Mouse (Mus musculus) limb, embryonic 14.5 days (tissue): Measurements from ENCODE around the gene Olig3. TPM values are rescaled to one million over a fixed set of nuclear protein-coding genes. Genes with fewer than 3 reads are reported as not detected.

Experiments used
- ATAC-seq: fragments of 200-750 bp; cut with Nextera tagmentation; 2 replicates; pipeline ENCODE4 v1.8.0; 2017; ENCODE audit warnings: low read depth, moderate number of reproducible peaks, moderate TSS enrichment; ENCODE audit not compliant: low FRiP score
- DNase-seq: peaks from one replicate; pipeline ENCODE4 v3.0.0-alpha.2; 2015; ENCODE audit warnings: low spot score
- H3K27ac ChIP-seq: fragments of 300-500 bp; sonication (generic); replicated peaks from 2 replicates; pipeline ENCODE4 v1.5.1; 2014; ENCODE audit warnings: low read depth, mild to moderate bottlenecking, low read length, moderate library complexity, mixed read lengths
- H3K27me3 ChIP-seq: fragments of 300-500 bp; sonication (generic); 2 replicates; pipeline ENCODE4 v1.6.1; 2014; ENCODE audit warnings: low read length, mixed read lengths; ENCODE audit not compliant: control insufficient read depth, insufficient read depth
- H3K36me3 ChIP-seq: fragments of 300-500 bp; sonication (generic); 2 replicates; pipeline ENCODE4 v1.6.1; 2014; ENCODE audit warnings: mild to moderate bottlenecking, low read length, moderate library complexity, mixed read lengths; ENCODE audit not compliant: control insufficient read depth, insufficient read depth
- H3K4me1 ChIP-seq: fragments of 300-500 bp; sonication (generic); 2 replicates; pipeline ENCODE4 v1.6.1; 2014; ENCODE audit warnings: antibody characterized with exemption, low read length, mixed read lengths; ENCODE audit not compliant: control insufficient read depth, insufficient read depth
- H3K4me2 ChIP-seq: fragments of 300-500 bp; sonication (generic); replicated peaks from 2 replicates; pipeline ENCODE4 v1.6.1; 2014; ENCODE audit warnings: low read depth, mild to moderate bottlenecking, low read length, moderate library complexity; ENCODE audit not compliant: severe bottlenecking
- H3K4me3 ChIP-seq: fragments of 300-500 bp; sonication (generic); replicated peaks from 2 replicates; pipeline ENCODE4 v1.5.1; 2014; ENCODE audit warnings: low read length
- H3K9ac ChIP-seq: fragments of 300-500 bp; sonication (generic); 2 replicates; pipeline ENCODE4 v1.6.1; 2014; ENCODE audit warnings: mild to moderate bottlenecking, low read depth, low read length, moderate library complexity; ENCODE audit not compliant: severe bottlenecking
- H3K9me3 ChIP-seq: fragments of 300-500 bp; sonication (generic); 2 replicates; pipeline ENCODE4 v1.6.1; 2016; ENCODE audit warnings: low read length; ENCODE audit not compliant: control insufficient read depth
- POLR2A ChIP-seq: fragments of 200-500 bp; IDR thresholded peaks from 2 replicates; pipeline ENCODE4 v1.8.0; 2012; ENCODE audit warnings: inconsistent platforms, mild to moderate bottlenecking, moderate library complexity, borderline replicate concordance; ENCODE audit not compliant: insufficient read depth, insufficient read length; ENCODE audit errors: extremely low read depth
- WGBS: fragments of 180-500 bp; shearing (Covaris S2); extraction: QIAGEN DNeasy Blood & Tissue Kit; methylation state at CpG from one replicate; pipeline ENCODE4 v1.1.7; 2014; 5-methylcytosine and 5-hydroxymethylcytosine counted together
- polyA plus RNA-seq, 2 experiments: library from polyadenylated mRNA; depleted of rRNA in 1 of 2; stranded (reverse) in 1 of 2; unstranded in 1 of 2; fragments of >200 nt; fragmentation: Nextera tagmentation in 1 of 2; extraction: Ambion mirVana in 1 of 2; gene quantifications; 2 replicates each; pipeline versions ENCODE4 v1.2.1 to v1.2.3; 2012 to 2014

Olig3 gene
- polyA plus RNA-seq, 2 experiments = not detected

GRCm38 (mm10) chr10:19329191-19329777 is 27.0 kb upstream of the Olig3 start:
- no peaks in the 10 kb centered on the region for H3K27me3 ChIP-seq
- 51% methylated on average over 3 of the region's 3 CpGs for WGBS
- H3K9ac ChIP-seq = no peak overlapping the region
- DNase-seq (no peak), ATAC-seq (no peak)
- no peaks in the 10 kb centered on the region for H3K36me3 ChIP-seq
- H3K4me2 ChIP-seq = no peak overlapping the region
- no peak overlapping the region for H3K27ac ChIP-seq
- H3K4me3 ChIP-seq = no peak overlapping the region
- no peaks in the 10 kb centered on the region for H3K4me1 ChIP-seq
- no peak for TF ChIP-seq POLR2A
- H3K9me3 ChIP-seq = no peaks in the 10 kb centered on the region

DNA sequence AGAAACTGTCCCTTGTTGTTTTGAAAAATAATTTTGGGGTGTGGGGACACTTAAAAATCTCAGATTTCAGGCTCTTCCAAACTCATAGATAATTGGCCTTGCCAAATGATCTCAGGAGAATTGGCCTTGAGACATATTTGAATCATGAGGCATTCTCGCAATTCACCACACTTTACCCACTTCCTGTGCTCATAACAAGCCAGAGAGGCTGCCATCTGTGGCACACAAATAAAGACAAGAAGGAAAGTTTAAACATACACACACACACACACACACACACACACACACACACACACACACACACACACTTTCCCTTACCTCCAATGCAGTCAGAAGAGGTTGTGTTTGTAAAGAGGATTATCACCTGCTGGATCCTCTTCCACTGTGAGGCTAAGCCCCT is 22.9 kb upstream of the Olig3 start:
- H3K4me3 ChIP-seq = no peak overlapping the region
- no peaks in the 10 kb centered on the region for H3K9me3 ChIP-seq
- no peaks in the 10 kb centered on the region for H3K36me3 ChIP-seq
- H3K27ac ChIP-seq = no peak overlapping the region
- H3K4me2 ChIP-seq = no peak overlapping the region
- ATAC-seq (no peak), DNase-seq (no peak)
- H3K9ac ChIP-seq = no peak overlapping the region
- no peak for TF ChIP-seq POLR2A
- no peaks in the 10 kb centered on the region for H3K27me3 ChIP-seq
- no peaks in the 10 kb centered on the region for H3K4me1 ChIP-seq
- WGBS = 70% methylated on average over 1 of the region's 1 CpGs

DNA sequence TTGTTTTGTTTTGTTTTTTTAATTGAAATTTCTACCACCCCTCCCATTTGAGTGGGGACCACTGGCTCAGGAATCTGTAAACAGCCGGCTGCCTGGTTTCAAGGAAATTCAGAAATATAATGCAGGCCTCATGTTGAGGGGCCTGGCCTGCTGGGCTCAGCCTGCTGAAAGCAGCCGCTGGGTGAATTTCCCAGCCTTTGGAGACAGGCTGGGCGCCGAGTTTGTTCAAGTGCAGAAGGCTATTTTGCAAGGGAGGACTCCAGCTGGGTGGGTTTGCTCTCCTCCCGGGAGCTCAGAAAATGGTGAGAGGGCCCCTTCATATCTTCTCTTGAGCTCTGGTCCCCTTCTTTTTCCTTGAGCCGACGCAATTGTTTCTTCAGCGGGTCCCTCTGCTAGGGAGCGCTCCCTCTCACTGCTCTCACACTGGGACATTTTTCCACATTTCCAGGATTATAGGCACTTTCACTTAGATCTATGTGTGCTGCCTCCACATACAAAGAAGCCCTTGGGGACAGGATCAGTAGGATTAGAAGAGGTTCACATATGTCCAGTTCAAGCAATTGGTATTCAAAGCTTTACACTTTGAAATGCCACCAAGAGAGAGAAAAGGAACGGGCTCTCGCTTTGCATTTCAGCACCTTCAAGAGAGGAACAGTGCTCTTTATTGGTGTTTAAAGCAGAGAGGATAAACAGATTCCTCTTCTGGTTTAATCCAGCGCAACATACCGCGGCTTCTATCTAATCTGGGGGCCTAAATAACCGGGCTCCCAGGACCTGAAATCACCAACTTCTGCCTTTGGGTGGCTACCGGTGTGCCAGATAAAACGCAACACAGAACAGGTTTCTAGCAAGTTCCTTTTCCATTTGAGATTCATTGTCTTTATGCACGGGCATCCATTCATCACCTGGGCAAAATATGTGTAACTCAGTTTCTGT is 17.4 kb upstream of the Olig3 start:
- Histone ChIP-seq H3K4me1 (no peaks in the 10 kb centered on the region), H3K4me2 (no peak overlapping the region), H3K4me3 (no peak overlapping the region)

DNA sequence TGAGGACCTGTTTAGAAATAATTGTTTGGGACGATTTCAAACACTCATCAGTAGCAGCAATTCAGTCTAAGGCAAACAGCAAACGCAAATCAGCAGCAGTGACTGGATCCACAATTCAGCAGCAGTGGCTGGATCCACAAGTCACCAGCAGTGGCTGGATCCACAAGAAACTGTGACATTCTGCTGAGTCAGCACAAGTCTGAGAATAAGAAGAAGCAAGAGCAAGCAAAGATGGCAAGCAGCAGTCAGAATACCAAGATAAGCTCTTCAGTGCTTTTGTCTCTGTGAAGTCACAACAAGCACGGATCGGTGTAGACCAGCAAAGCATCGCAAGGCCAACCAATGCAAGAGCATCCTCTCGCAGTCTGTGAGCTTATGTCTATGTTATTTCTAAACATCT is 12.3 kb upstream of the Olig3 start:
- TF ChIP-seq POLR2A = no peak
- Histone ChIP-seq H3K4me1 (no peaks in the 10 kb centered on the region), H3K27ac (no peak overlapping the region), H3K9me3 (no peaks in the 10 kb centered on the region), H3K4me3 (no peak overlapping the region), H3K27me3 (no peaks in the 10 kb centered on the region; the same call in 1 of the 2 replicates), H3K9ac (no peak overlapping the region), H3K4me2 (no peak overlapping the region), H3K36me3 (no peaks in the 10 kb centered on the region)
- ATAC-seq = no peak
- 90% methylated on average over 6 of the region's 6 CpGs for WGBS
- no peak for DNase-seq

More for the DNA sequence above, 17.4 kb upstream of the Olig3 start:
- Histone ChIP-seq H3K9me3 (no peaks in the 10 kb centered on the region), H3K27me3 (no peaks in the 10 kb centered on the region; the same call in 1 of the 2 replicates), H3K9ac (no peak overlapping the region), H3K36me3 (no peaks in the 10 kb centered on the region), H3K27ac (no peak overlapping the region)
- DNase-seq (no peak), ATAC-seq (no peak)
- WGBS = 11% methylated on average over 18 of the region's 18 CpGs
- no peak for TF ChIP-seq POLR2A

DNA sequence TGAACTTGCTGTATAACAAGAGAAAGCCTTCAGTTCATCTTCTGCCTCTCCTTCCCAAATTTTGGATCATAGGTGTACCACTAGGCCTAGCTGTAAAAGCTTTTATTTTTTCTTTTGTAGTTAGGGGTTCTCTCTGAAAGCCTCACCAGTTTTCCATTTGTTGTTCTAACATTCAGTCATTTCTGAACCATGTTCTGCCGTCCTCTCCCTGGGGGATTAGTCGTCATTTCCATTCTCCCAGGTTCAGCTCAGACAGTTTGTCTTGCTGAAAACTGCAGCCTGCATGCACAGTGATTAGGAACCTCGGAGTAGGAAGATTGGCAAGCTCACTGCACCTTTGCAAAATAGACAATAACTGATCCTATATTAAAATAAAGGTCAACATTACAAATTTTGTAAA is 7.0 kb upstream of the Olig3 start:
- Histone ChIP-seq H3K9ac (no peak overlapping the region), H3K27ac (no peak overlapping the region), H3K9me3 (no peaks in the 10 kb centered on the region), H3K4me3 (no peak overlapping the region), H3K36me3 (no peaks in the 10 kb centered on the region), H3K4me2 (no peak overlapping the region), H3K4me1 (no peaks in the 10 kb centered on the region), H3K27me3 (peaks cover 37% of the 10 kb centered on the region)
- ATAC-seq (no peak), DNase-seq (no peak)
- no peak for TF ChIP-seq POLR2A
- 48% methylated on average over 3 of the region's 3 CpGs for WGBS
